Mouse (Mus musculus): ENCODE data around the gene Nosip. TPM values are rescaled to one million over a fixed set of nuclear protein-coding genes. Genes with fewer than 3 reads are reported as not detected.
A peak's percentile ranks its signal among the peaks of the same experiment; 100 is the strongest.

Nosip gene
- polyA plus RNA-seq, 1 experiment = 92.7 TPM

DNA sequence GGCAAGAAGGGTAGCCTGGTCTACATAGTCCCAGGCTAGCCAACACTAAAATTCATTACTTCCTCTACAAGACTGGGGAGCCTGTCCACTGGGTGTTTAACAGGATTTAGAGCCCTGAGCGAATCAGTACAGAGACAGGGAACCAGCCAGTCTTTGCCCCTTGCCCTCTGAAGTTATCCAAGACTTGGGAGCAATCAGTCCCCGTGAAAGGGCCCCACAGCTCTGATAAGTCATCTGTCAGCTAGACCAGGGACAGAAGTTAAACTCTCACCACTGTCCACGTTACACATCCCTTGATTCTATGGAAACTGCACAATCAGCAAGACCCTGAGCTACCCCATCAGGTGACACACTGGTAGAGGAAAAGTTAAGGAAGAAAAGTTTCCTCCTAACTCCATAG, 50.3 kb downstream of the Nosip start:
- no peaks in the 10 kb centered on the region for H3K27me3 ChIP-seq (ENCODE audit: control insufficient read depth, insufficient read depth, low read length)
- H3K27ac ChIP-seq (ENCODE audit: insufficient read depth, low read depth, low read length) = no peak overlapping the region
- WGBS = 27% methylated on average over 3 of the region's 3 CpGs
- peaks cover 2% of the 10 kb centered on the region; the same call in 1 of the 2 replicates for H3K4me1 ChIP-seq (ENCODE audit: control insufficient read depth, insufficient read depth, insufficient read length, low read length)
- TF ChIP-seq CTCF (IDR thresholded peaks at IDR 0.05; ENCODE audit: extremely low read depth, insufficient read length, insufficient replicate concordance, low read depth, low read length) (no peak), POLR2A (IDR thresholded peaks at IDR 0.05; ENCODE audit: low read depth, low read length) (no peak)
- H3K4me3 ChIP-seq (ENCODE audit: low read depth, low read length) = no peak overlapping the region
- no peaks in the 10 kb centered on the region for H3K36me3 ChIP-seq (ENCODE audit: control insufficient read depth, insufficient read depth, low read length)

DNA sequence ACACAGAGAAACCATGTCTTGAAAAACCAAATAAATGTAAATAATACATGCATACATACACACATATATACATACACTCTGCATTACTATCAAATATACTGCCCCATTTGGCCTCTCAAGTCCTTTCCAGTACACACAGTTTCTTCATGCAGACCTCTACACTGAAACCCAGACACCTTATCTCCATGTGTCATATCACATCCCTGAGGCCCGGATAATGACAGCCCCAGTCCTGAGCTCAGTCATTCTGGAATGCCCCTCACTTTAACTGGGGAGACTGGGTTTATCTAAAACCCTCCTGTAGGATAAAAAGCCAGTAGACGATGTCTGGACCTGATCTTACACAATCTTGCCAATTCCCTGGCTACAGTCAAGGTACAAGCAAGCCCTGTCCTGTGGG, 51.2 kb downstream of the Nosip start:
- H3K4me3 ChIP-seq (ENCODE audit: low read depth, low read length) = no peak overlapping the region
- H3K27me3 ChIP-seq (ENCODE audit: control insufficient read depth, insufficient read depth, low read length) = no peaks in the 10 kb centered on the region
- WGBS = 54% methylated on average over 2 of the region's 2 CpGs
- TF ChIP-seq POLR2A (IDR thresholded peaks at IDR 0.05; ENCODE audit: low read depth, low read length) (no peak), CTCF (IDR thresholded peaks at IDR 0.05; ENCODE audit: extremely low read depth, insufficient read length, insufficient replicate concordance, low read depth, low read length) (no peak)
- H3K4me1 ChIP-seq (ENCODE audit: control insufficient read depth, insufficient read depth, insufficient read length, low read length) = peaks cover 2% of the 10 kb centered on the region; the same call in 1 of the 2 replicates
- no peak overlapping the region for H3K27ac ChIP-seq (ENCODE audit: insufficient read depth, low read depth, low read length)
- no peaks in the 10 kb centered on the region for H3K36me3 ChIP-seq (ENCODE audit: control insufficient read depth, insufficient read depth, low read length)

DNA sequence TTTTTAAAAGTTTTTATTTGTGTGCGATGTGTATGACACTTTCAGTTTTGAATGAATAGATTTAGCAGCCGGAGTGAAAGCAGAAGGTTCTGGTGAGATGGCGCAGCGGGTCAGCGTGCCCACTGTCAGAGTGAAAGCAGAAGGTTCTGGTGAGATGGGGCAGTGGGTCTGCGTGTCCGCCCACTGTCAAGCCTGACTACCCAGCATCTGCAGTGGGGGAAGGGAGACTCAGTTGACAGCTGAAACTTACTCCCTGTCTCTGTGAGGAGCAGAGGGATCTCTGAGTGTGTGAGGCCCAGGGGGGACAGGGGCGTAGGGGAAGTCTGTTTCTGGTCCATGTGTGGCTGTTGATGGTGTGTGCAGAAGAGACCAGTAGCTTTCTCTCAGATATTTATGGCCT, 55.3 kb downstream of the Nosip start:
- no peak for TF ChIP-seq CTCF (IDR thresholded peaks at IDR 0.05; ENCODE audit: extremely low read depth, insufficient read length, insufficient replicate concordance, low read depth, low read length)
- TF ChIP-seq POLR2A (IDR thresholded peaks at IDR 0.05; ENCODE audit: low read depth, low read length) = no peak
- Histone ChIP-seq H3K4me3 (ENCODE audit: low read depth, low read length) (no peak overlapping the region), H3K4me1 (ENCODE audit: control insufficient read depth, insufficient read depth, insufficient read length, low read length) (peaks cover 16% of the 10 kb centered on the region; the same call in 1 of the 2 replicates), H3K36me3 (ENCODE audit: control insufficient read depth, insufficient read depth, low read length) (peaks cover 20% of the 10 kb centered on the region), H3K27me3 (ENCODE audit: control insufficient read depth, insufficient read depth, low read length) (no peaks in the 10 kb centered on the region), H3K27ac (ENCODE audit: insufficient read depth, low read depth, low read length) (no peak overlapping the region)
- 85% methylated on average over 8 of the region's 8 CpGs for WGBS

- no peak overlapping the region for H3K27ac ChIP-seq (ENCODE audit: insufficient read depth, low read depth, low read length)
- no peak overlapping the region for H3K4me3 ChIP-seq (ENCODE audit: low read depth, low read length)
- 69% methylated on average over 6 of the region's 6 CpGs for WGBS
- peaks cover 26% of the 10 kb centered on the region for H3K36me3 ChIP-seq (ENCODE audit: control insufficient read depth, insufficient read depth, low read length)
- TF ChIP-seq CTCF (IDR thresholded peaks at IDR 0.05; ENCODE audit: extremely low read depth, insufficient read length, insufficient replicate concordance, low read depth, low read length) (no peak), POLR2A (IDR thresholded peaks at IDR 0.05; ENCODE audit: low read depth, low read length) (no peak)
- H3K27me3 ChIP-seq (ENCODE audit: control insufficient read depth, insufficient read depth, low read length) = no peaks in the 10 kb centered on the region
- peaks cover 20% of the 10 kb centered on the region; the same call in 1 of the 2 replicates for H3K4me1 ChIP-seq (ENCODE audit: control insufficient read depth, insufficient read depth, insufficient read length, low read length)
Measured at GRCm38 (mm10) chr7:45118336-45118735, 56.1 kb downstream of the Nosip start.

DNA sequence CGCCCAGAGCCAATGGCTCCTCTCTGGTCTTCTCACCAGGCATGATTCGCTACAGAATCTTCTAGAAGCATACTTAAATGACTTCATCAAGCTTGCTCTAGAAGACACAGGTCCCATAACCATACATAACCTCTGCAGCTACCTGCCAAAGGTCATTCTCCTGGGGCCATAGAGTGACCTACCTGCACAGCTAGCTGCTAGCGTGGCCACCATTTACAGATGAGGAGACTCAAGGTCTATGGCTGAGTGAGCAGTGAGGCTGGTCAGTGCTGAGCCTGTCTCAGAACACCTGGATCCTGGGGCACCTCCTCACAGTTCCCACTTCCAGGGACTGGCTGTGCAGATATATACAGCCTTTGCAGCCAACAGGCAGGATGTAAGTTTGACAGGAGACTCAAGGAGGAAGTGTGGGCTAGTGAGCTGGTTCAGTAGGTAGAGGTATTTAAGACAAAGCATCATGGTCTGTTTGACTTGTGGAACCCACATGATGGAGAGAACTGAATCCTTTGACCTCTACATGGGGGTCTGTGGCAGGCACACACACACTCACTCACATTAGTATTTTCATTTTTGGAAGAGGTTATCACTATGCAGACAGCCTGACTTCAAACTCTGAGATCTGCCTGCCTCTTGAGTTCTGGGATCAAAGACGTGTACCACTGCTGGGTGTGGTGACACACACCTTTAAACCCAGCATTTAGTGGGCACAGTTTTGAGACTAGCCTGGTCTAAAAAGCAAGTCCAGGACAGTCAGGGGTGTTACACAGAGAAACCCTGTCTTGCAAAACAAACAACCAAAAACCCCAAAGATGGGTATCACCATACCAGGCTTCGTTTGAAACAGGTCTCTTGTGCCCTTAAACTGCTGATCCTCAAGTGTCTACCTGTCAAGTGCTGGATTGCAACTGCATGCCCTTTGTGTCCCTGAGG, 57.8 kb downstream of the Nosip start:
- Histone ChIP-seq H3K4me1 (ENCODE audit: control insufficient read depth, insufficient read depth, insufficient read length, low read length) (peaks cover 22% of the 10 kb centered on the region; the same call in 1 of the 2 replicates), H3K4me3 (ENCODE audit: low read depth, low read length) (no peak overlapping the region), H3K27ac (ENCODE audit: insufficient read depth, low read depth, low read length) (peak overlapping the region; percentile 17; the same call in 1 of the 2 replicates), H3K36me3 (ENCODE audit: control insufficient read depth, insufficient read depth, low read length) (peaks cover 27% of the 10 kb centered on the region), H3K27me3 (ENCODE audit: control insufficient read depth, insufficient read depth, low read length) (no peaks in the 10 kb centered on the region)
- 65% methylated on average over 5 of the region's 5 CpGs for WGBS
- TF ChIP-seq POLR2A (IDR thresholded peaks at IDR 0.05; ENCODE audit: low read depth, low read length) = no peak
- no peak for TF ChIP-seq CTCF (IDR thresholded peaks at IDR 0.05; ENCODE audit: extremely low read depth, insufficient read length, insufficient replicate concordance, low read depth, low read length)

DNA sequence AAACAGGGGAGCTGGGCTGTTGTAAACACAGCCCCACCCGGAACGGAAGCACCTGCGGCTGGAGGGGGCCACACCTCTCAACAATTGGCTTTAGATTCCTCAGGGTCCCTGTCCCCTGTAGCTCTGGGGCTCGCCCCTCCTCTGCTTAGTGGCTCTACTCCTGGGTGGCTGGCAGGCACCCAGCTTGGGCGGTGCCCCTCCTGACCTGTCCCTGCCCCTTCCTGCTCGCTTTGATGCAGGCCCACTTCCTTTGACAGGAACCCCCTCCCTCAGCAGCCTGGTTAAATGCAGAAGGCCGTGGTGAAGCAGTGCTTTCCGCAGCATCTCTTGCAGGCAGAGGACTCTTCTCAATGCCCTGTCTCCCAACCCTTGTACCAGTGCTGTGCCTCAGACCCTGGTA, 59.2 kb downstream of the Nosip start:
- H3K36me3 ChIP-seq (ENCODE audit: control insufficient read depth, insufficient read depth, low read length) = peaks cover 40% of the 10 kb centered on the region
- no peak for TF ChIP-seq CTCF (IDR thresholded peaks at IDR 0.05; ENCODE audit: extremely low read depth, insufficient read length, insufficient replicate concordance, low read depth, low read length)
- no peak for TF ChIP-seq POLR2A (IDR thresholded peaks at IDR 0.05; ENCODE audit: low read depth, low read length)
- 28% methylated on average over 8 of the region's 8 CpGs for WGBS
- H3K4me3 ChIP-seq (ENCODE audit: low read depth, low read length) = peak overlapping the region; percentile 30
- no peaks in the 10 kb centered on the region for H3K27me3 ChIP-seq (ENCODE audit: control insufficient read depth, insufficient read depth, low read length)
- H3K27ac ChIP-seq (ENCODE audit: insufficient read depth, low read depth, low read length) = peak overlapping the region; percentile 17
- peaks cover 22% of the 10 kb centered on the region; the same call in 1 of the 2 replicates for H3K4me1 ChIP-seq (ENCODE audit: control insufficient read depth, insufficient read depth, insufficient read length, low read length)

- Histone ChIP-seq H3K4me1 (ENCODE audit: control insufficient read depth, insufficient read depth, insufficient read length, low read length) (peaks cover 22% of the 10 kb centered on the region; the same call in 1 of the 2 replicates), H3K36me3 (ENCODE audit: control insufficient read depth, insufficient read depth, low read length) (peaks cover 46% of the 10 kb centered on the region), H3K4me3 (ENCODE audit: low read depth, low read length) (peak overlapping the region; percentile 30), H3K27ac (ENCODE audit: insufficient read depth, low read depth, low read length) (peak overlapping the region; percentile 17), H3K27me3 (ENCODE audit: control insufficient read depth, insufficient read depth, low read length) (no peaks in the 10 kb centered on the region)
- TF ChIP-seq CTCF (IDR thresholded peaks at IDR 0.05; ENCODE audit: extremely low read depth, insufficient read length, insufficient replicate concordance, low read depth, low read length) (no peak), POLR2A (IDR thresholded peaks at IDR 0.05; ENCODE audit: low read depth, low read length) (0 out of 2 replicates have a peak, but pooled peaks have one; percentile 25)
Measured at GRCm38 (mm10) chr7:45121966-45122365, 59.7 kb downstream of the Nosip start.

Measured in small intestine, adult 2 months (tissue).